Mouse (Mus musculus): ENCODE data around the gene Gm11042.

Gene Gm11042

DNA sequence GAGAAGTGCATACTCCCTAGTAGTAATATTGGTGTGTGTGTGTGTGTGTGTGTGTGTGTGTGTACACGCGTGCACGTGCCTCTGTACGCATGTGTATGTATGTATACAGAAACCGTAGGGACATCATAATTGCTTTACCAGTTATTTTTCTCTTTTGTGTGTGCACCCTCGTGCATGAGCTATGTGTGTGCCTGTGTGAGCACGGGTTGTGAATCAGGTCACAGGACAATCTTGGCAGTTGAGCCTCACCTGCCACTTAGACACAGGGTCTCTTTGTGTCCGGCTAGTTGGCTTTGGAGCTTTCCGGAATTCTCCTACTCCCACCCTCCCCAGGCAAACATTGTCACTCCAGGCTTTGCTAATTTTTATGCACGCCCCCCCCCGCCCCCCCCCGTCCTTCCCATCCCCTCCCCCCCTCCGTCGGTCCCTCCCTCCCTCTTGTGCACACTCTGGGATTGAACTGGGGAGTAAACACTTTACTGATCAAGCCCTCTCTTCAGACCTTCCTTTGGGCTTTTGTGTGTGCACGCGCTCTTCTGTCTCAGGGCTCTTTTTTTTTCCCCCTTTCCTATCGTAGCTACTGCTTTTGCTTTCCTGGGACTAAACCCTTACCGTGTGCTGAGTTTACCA, at the start of gene Gm11042:
Gm11042 (minus strand) TSS at position 51 of the 630 bp plus-strand sequence.
- DNase-seq (ENCODE audit: low spot score) = no peak

DNA sequence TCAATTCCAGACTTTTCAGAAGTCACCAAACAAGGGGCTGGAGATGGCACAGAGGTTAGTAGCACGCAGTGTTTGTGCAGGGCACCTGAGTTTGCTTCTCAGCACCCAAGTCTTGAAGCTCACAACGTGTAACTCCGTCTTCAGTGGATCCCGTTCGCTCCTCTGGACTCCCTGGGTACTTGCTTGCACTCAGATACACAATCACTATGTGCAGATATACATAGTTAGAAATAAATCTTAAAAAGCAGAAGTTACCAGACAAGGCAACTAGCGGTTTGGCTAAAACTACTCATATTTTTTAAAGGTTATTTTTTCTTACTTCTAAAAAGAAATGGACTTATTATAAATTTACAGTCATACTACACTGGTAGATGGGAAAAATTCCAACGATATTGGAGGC, 48.3 kb upstream of the Gm11042 start:
- no peak for DNase-seq (ENCODE audit: low spot score)

DNA sequence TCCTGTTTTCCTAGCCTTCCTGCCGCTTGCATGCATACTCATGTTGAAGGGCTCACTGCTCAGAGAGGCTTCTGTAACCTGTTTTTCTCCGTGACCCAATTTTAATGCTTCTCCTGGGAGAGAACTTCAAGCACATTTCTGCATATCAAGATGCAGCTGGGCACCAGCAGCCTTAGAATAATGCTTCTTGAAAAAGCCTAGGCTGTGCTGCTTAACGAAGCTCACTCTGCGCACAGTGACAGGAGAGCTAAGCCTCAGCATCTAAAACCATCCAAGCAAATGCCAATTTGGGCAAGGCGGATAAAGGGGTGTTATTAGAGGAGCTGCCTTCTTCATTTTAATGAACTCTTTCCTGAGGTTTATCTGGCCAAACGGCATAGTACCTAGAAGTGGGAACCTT, 46.9 kb upstream of the Gm11042 start:
- no peak for DNase-seq (ENCODE audit: low spot score)

DNA sequence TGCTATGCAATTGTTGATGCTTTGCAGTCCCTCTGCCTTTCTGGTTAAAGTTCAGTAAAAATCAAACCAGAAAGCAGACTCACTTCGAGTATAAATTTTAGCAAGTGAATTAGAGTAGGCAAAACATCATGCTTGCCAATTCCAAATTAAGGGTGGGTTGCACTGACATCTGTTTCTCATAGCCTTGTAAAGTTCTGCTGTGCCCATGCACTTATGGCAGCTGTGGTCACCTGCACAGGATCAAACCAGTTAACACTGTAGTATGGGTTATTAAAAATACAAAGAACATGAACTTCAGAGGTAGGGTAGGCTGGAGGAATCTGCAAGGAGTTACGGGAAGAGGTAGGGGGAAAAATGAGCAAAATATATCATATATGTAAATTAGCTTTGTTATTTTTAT, 46.3 kb upstream of the Gm11042 start:
- DNase-seq (ENCODE audit: low spot score) = no peak

DNA sequence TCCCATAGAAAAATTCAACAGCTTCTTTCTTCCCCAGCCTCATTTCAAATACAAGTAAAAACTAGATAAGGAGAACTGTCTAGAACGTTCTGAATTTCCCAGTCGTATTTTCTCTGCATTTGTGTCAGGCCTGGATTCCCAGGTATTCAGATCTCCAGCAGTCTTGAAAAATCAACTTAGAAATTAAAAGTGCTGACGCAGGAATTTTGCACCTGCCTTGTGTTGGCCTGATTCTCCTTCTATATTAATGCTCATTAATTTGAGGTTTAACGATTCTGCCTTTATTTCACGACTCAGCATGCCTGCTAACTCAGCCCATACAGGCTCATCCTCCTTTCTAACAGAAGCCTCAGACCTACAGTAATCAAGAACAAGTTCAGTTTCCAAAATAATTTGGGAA, 43.6 kb upstream of the Gm11042 start:
- DNase-seq (ENCODE audit: low spot score) = no peak

DNA sequence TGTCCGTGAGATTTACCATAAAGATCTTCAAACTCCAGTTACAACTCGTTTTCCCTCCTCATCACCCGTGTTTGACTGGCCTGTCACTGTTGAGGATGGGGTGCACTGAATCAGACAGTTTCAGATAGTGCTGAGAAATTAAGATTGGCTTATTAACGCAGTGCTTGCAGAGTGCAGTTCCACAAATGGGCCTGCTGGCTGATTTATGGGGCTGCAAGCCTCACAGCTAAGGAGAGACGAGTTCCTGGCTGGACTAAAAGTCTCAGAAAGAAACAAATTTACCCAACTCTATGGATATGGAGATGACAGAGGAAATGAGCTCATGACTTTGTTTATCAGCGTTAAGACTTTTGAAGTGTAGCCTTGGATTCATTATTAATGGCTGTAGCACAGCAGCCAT, 41.6 kb upstream of the Gm11042 start:
- no peak for DNase-seq (ENCODE audit: low spot score)

DNA sequence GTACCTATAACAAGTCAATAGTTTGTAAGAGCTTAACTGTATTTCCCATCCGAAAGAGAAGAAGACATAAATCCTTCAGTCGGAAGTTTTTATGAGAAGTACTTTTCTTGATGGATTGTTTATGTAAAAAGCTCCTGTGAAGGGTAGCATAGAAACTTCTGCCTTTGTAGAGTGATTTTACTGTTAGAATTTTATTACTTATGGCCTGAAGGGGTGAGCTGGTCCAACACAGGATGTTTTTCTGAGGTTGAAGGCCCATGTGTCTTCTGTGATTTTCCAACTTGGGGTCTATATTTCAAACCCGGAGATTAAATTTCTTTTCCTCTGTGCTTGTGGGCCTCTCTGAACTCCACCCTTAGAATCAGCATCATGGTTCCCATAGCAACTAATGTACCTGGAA, 26.5 kb upstream of the Gm11042 start:
- no peak for DNase-seq (ENCODE audit: low spot score)

DNA sequence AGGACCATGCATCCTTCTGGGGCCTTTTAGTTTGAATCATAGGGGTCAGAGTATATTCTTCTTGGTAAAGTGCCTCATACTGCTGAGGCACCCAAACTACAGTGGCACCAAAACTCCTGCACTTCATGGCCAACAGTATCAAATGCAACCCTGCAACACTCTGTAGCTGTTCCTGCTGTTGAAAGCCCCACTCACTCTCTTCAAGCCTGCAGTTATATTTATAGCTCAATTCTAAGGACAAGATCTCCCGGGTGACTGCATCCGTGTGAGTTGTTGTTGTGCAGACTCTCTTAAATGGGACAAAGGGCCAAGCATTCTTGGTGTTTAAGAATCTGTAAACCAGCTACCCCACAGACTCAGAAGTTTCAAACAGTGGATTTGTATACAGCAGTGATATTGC, 23.9 kb upstream of the Gm11042 start:
- DNase-seq (ENCODE audit: low spot score) = no peak

DNA sequence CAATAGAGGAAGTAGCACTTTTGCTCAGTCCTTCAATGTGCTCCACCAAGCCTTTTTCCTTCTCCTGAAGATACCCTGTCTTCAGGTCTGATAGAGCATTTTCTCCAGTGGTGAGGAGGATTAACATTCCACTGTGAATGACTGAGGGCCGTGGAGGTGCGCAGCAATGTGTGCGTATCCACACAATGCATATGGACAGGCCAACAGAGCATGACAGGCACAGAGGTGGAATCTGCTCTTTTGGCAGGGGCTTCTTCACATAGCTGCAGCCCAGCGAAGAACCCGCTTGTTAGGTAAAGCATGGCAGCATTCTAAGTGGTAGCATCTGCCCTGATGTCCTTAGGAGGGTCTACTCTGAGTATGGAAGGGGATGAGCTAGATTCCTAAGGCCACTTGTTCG, 17.5 kb upstream of the Gm11042 start:
- DNase-seq (ENCODE audit: low spot score) = no peak

DNA sequence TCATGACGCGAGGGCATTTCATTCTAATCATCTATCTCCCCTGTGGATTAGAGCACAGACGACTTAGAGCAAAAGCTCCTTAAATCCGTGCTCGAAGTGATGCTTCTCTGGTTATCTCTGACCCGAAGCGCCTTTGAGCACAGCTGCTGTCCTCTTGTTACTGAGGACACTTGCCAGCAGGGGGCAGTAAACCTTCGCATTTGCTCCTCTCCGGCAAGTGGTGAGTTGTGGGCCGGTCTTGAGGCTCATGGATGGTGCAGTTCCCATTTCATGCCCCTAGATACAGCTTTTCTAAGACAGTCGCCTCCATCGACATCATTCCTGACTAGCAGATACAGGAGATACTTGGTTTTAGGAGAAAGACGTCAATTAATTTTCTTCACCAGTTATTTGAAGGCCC, 16.8 kb upstream of the Gm11042 start:
- peak; percentile 70 for DNase-seq (ENCODE audit: low spot score)

DNA sequence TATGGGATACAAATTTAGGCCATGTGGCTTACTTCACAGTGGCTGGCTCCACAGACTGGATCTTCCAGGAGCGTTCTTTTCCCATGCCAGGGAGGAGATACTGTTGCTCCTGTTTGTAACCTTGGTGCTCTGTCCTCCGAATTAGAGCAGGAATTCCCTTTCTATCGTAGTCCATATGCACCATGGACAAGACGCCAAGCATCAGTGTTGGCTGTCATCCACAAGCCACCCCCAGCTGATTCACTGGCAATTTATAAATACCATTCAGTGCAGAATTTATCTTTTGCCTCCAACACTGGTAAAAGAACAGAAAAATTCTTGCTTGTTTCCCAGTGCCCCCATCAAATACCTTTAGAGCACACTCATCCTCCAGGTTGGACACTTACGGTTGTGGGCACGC, 13.6 kb upstream of the Gm11042 start:
- no peak for DNase-seq (ENCODE audit: low spot score)

DNA sequence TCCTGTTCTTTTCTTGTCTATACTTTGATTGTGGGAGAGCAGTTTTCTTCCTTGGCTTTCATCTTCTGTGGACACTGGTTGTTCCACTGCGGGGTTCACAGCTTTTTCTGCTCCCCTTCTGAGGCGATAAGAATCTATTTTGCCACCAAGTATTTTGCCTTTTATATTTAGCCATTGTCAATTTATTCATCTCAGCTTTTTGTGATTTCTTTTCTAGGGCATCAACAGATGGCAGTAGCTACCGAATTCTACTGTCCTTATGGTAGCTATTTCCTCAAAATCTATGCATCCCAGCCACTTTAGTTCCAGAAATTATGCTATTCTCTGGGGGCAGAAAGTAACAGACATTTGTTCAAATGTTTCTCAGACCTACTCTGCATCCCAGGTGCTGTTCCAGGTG, 10.4 kb upstream of the Gm11042 start:
- no peak for DNase-seq (ENCODE audit: low spot score)

DNA sequence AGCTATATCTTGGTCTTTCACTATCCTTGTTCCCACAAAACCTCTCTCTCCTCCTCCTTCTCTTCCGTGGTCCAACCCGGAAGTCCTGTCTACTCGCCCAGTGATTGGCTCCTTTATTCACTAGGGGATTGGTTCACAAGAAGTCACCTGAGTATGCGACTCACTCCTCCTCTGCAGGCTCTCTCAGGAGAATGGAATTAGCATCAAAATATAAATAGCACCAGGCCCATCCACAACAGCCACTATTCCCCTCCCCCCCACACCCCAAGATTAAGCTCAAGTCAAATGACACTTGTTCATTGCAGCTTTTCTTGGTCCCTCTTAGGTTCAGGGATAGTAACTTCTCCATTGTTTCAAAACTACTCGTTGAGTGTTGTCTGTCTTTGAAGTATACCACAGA, 5.8 kb upstream of the Gm11042 start:
- DNase-seq (ENCODE audit: low spot score) = no peak

DNA sequence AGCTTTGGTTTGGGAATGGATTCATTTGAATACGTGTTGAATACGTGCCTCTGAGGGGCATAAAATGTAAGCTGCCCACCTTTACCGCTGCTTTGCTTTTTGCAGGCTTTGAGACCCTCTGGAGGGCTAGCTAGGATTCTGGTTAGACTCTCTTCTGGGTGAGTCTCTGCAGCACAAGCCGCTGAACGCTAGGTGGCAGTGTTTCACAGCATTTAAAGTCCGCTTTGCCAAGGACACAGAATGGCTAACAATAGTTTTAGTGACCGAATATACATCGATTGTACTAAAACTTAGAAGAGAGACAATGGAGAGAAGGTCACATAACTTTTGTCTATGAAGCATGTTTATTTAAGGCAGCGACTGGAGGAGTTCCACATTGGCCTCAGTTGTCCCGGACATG, 4.1 kb upstream of the Gm11042 start:
- peak; percentile 71 for DNase-seq (ENCODE audit: low spot score)

DNA sequence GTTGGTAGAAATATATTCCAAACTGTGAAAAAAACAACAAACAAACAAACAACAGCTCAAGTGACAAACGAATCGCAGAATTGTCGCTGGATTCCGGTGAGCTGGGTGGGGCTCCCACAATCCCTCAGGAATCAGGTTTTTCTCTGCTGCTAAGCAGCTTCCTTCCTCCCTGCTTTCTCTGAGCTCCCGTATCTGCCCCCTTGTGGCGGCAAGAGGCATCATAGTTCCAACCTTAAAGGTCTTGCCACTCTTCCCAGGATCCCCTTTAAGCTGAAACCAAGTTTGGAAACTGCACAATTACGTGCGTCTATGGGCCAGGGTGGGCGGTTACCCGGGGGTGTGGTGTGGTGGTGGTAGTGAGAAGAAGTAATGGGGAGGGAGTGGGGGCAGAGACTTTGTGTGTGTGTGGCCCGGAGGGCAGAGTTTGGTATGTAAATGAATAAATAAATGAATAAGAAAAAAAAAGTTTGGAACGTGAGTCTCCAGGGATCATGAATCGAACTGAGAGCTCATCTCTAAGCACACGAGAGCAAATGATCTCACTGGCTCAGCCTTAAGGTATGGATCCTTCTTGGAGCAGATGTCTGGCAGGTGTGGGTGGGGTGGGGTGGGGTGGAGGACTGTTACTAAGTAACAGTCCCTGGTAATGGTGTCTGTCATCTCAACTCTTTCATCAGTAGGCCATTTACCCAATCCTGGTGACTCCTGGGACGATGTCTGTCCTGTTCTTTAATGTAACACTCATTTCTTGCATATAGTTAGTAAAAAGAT, 980 bp upstream of the Gm11042 start:
- DNase-seq (ENCODE audit: low spot score) = peak; percentile 79

DNA sequence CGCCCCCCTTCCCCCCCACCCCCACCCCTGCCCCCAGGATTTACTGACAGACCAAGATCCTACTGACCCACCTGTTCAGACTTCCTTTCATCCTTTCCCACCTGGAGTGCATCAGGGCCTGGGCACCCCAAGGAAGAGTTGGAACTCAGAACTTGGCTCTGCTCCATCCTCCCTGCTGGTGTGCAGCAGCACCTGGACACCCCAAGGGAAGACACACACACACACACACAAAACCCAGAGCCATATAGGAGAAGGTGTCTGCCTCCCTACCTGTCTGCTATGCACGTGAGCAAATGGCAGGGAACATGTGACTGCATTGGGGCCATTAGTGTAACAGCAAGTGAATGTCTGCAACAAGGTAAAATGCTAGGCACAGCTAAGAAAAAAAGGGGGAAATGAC, 973 bp downstream of the Gm11042 start:
- no peak for DNase-seq (ENCODE audit: low spot score)

DNA sequence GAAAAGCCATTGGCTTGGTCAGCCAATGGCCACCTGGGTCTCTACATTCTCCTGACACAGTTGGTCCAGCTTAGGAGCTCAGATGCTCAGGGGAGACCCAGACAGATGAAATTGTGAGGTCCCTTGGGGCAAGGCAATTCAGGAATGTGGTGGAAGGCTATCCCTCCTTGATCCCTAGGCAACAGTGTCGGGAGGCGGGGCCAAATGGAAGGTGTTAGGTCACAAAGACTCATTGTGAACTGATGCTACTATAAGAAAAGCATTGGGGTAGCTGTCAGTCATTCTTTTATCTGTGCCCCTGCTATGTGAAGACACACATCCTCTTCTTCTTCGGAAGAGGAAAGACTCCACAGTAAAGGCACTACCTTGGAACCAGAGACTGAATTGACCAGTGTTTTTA, 3.6 kb downstream of the Gm11042 start:
- no peak for DNase-seq (ENCODE audit: low spot score)

DNA sequence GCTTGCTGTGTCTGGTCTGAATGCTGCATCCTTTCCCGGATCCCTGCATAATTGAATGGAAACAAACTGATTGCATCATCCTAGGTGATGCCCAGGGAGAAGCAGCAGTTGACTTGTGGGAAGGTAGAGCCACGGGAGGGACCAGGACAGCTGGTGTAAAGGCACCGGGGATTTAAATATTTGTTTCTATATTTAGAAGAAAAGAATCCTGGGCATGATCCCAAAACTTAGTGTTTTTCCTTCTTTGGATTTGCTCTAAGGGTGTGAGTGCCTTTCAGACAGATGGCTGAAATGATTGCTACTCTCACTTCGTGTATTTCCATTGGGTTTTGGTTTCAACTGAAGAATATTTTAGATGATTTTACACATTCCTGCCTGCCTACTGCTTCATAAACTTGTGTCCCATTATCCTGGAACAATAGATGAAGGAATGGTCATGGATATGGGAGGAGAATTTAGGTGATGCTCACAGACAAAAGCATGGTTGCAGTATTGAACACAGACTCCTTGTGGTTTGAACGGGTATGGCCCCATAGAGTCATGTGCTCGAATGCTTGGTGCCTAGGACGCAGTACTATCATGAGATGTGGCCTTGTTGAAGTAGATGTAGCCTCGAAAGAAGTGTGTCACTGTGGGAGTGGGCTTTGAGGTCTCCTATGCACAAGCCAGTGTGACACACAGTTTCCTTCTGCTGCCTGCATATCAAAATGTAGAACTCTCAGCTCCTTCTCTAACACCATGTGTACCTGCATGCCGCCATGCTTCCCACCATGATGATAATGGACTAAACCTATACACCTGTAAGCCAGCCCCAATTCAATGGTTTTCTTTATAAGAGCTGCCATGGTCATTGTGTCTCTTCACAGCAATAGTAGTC, 12.5 kb downstream of the Gm11042 start:
- DNase-seq (ENCODE audit: low spot score) = no peak

DNA sequence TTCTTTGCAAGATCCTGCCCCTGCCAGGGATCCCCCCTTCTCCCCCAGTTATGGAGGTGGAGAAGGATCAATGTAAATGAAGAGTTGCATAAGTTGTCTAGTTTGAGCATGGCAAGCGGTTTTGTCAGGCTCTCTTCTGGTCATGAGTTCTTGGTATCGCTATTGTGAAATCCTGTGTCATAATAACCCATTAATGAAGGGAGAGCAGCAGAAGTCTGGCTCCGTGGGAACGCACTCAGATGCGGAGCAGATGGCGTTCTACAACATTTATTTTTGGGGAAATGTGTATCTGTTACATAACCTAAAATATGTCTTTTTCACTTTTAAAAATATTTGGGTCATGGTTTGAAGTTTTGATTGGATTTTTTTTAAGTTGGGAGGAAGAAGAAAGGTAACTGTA, 14.6 kb downstream of the Gm11042 start:
- DNase-seq (ENCODE audit: low spot score) = no peak

DNA sequence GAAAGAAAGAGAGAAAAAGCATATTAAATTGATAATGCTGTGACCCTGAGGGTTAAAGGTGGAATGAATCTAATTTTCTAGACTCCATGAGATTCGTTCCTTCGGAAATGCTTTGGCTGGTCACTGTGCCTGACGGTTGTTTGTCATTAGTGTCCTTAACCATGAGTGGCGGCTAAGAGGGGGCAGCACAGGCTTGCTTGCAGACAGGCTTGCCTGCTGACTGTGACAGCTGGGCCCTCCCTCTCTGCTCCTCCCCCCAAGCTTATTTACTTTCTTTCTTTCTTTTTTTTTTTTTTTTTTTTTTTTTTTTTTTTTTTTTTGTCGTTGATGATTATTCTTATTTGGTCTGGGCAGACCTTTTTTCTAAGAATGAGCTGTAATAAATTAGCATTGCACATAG, 19.8 kb downstream of the Gm11042 start:
- no peak for DNase-seq (ENCODE audit: low spot score)

DNA sequence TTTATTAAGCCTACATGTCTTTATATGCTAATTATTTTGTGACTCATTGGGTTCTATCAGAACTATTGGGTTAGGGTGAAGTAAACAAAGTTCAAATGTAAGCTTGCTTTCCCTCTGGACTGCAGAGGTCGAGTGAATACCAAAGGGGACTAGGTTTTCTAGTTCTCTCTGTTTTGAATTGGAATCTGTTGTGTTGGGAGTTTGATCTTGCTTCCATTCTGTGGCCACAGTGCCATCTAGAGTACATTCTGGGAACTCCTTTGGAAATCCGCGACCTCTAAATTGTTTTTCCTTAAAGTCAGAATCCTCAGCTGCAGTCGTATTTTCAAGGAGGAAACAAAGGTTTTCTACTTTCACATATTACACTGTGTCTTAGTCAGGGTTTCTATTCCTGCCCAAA, 22.6 kb downstream of the Gm11042 start:
- DNase-seq (ENCODE audit: low spot score) = peak; percentile 46

DNA sequence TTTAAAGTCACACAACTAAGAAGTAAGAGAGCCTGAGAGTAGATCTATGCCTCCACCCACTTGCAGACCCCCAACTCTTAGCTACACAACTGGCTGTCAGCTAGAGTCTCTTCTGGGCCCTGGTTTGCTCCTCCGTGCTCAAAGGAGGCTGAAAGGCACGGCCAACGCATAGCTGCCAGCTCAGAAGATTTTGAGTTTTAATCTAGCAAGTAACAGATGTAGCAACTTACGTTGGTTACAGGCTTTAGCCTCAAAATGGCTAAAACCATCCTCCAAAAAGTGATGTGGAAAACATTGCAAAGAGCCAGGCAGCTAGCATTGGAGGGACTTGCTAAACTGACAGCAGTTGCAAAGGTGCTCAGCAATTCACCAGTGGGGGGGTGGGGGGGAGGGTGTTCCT, 25.2 kb downstream of the Gm11042 start:
- no peak for DNase-seq (ENCODE audit: low spot score)

DNA sequence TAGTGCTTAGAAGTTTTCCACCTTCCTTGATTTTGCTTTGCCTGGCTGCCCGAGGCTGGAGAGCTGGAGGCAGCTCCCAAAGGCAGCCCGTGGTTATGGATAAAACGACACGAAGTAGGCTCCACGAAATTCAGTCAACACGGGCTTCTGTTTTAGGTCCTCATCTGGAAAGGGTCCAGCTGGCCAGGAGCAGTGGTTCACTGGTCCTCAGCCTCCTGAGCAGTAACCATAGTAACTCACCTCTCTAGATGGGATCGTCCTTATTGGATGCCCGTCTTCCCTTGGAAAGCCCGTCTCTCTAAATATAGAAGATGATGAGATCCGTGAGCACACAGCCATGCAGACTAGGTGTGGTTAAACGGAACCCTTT, 31.5 kb downstream of the Gm11042 start:
- no peak for DNase-seq (ENCODE audit: low spot score)

Measured in urinary bladder, postnatal 14 days (tissue).